Mouse (Mus musculus) olfactory bulb, adult 2 months (tissue): ENCODE measurements around the gene Rnpep. TPM values are rescaled to one million over a fixed set of nuclear protein-coding genes. Genes with fewer than 3 reads are reported as not detected.

ENCODE experiments used
- H3K27ac ChIP-seq: fragments of 200-500 bp; 2 replicates; pipeline ENCODE4 v1.5.1; 2012; ENCODE audit warnings: low read depth, low read length; ENCODE audit not compliant: insufficient read depth
- H3K4me1 ChIP-seq: fragments of 200-500 bp; 2 replicates; pipeline ENCODE4 v1.6.1; 2012; ENCODE audit warnings: low read length; ENCODE audit not compliant: control insufficient read depth, insufficient read depth
- H3K4me3 ChIP-seq: fragments of 200-500 bp; 2 replicates; pipeline ENCODE4 v1.5.1; 2012; ENCODE audit warnings: mild to moderate bottlenecking, low read depth, low read length, moderate library complexity; ENCODE audit not compliant: insufficient read depth
- CTCF ChIP-seq: fragments of 200-500 bp; IDR thresholded peaks from 2 replicates; pipeline ENCODE4 v1.5.1; 2012; ENCODE audit warnings: low read depth, mild to moderate bottlenecking, low read length, moderate library complexity; ENCODE audit not compliant: insufficient read depth
- POLR2A ChIP-seq: fragments of 200-500 bp; IDR thresholded peaks from 2 replicates; pipeline ENCODE4 v1.6.1; 2012; ENCODE audit warnings: mild to moderate bottlenecking, low read depth, low read length, moderate library complexity; ENCODE audit not compliant: insufficient read depth
- WGBS: fragments of 180-500 bp; shearing (Covaris S2); methylation state at CpG from one replicate; pipeline ENCODE4 v1.1.7; 2018; 5-methylcytosine and 5-hydroxymethylcytosine counted together
- polyA plus RNA-seq: library from polyadenylated mRNA; stranded (reverse); fragments of >200 nt; gene quantifications from 2 replicates; pipeline ENCODE4 v1.2.4, GENCODE M21; 2012; ENCODE audit warnings: low replicate concordance; ENCODE audit not compliant: missing spikeins, insufficient read depth, insufficient read length

The Rnpep gene
- polyA plus RNA-seq, 1 experiment, result not detected

GRCm38 (mm10) chr1:135263316-135263715, 20.6 kb downstream of the Rnpep start:
- 76% methylated on average over 9 of the region's 9 CpGs for WGBS
- no peak for TF ChIP-seq POLR2A
- no peak overlapping the region for H3K27ac ChIP-seq
- no peak overlapping the region for H3K4me3 ChIP-seq
- H3K4me1 ChIP-seq, result peaks cover 5% of the 10 kb centered on the region

- Histone ChIP-seq H3K4me1 (peaks cover 5% of the 10 kb centered on the region), H3K27ac (no peak overlapping the region), H3K4me3 (no peak overlapping the region)
- no peak for TF ChIP-seq POLR2A
- TF ChIP-seq CTCF, result no peak
- 73% methylated on average over 3 of the region's 3 CpGs for WGBS
These were observed 21.6 kb downstream of the Rnpep start for GRCm38 (mm10) chr1:135262329-135262728.

- peaks cover 5% of the 10 kb centered on the region for H3K4me1 ChIP-seq
- H3K27ac ChIP-seq, result no peak overlapping the region
- 83% methylated on average over 6 of the region's 6 CpGs for WGBS
- no peak overlapping the region for H3K4me3 ChIP-seq
- TF ChIP-seq CTCF, result no peak
These were observed 23.0 kb downstream of the Rnpep start for GRCm38 (mm10) chr1:135260931-135261330.

- no peak for TF ChIP-seq CTCF
- no peak for TF ChIP-seq POLR2A
- H3K4me3 ChIP-seq, result peak overlapping the region; percentile 34; the same call in 1 of the 2 replicates
- H3K4me1 ChIP-seq, result peaks cover 5% of the 10 kb centered on the region
- H3K27ac ChIP-seq, result no peak overlapping the region
- WGBS, result 1% methylated on average over 10 of the region's 10 CpGs
These were observed 24.8 kb downstream of the Rnpep start for GRCm38 (mm10) chr1:135259128-135259436.

- WGBS, result 48% methylated on average over 19 of the region's 19 CpGs
- TF ChIP-seq POLR2A, result no peak
- peak; percentile 35; the same call in 1 of the 2 replicates for TF ChIP-seq CTCF
- H3K4me1 ChIP-seq, result peaks cover 5% of the 10 kb centered on the region
- H3K4me3 ChIP-seq, result peak within 1 kb of the TSS; percentile 34; the same call in 1 of the 2 replicates
- H3K27ac ChIP-seq, result no peak within 1 kb of the TSS
These were observed 25.3 kb downstream of the Rnpep start, which contains the start of gene Elf3 for GRCm38 (mm10) chr1:135258380-135259127. Elf3 (minus strand) TSS chr1:135258568.

- WGBS, result 87% methylated on average over 6 of the region's 6 CpGs
- H3K27ac ChIP-seq, result no peak overlapping the region
- H3K4me3 ChIP-seq, result no peak overlapping the region
- H3K4me1 ChIP-seq, result peaks cover 5% of the 10 kb centered on the region
- TF ChIP-seq POLR2A (no peak), CTCF (no peak)
These were observed 27.6 kb downstream of the Rnpep start for GRCm38 (mm10) chr1:135256299-135256698.

- no peak overlapping the region for H3K27ac ChIP-seq
- 74% methylated on average over 4 of the region's 4 CpGs for WGBS
- TF ChIP-seq CTCF (no peak), POLR2A (no peak)
- no peak overlapping the region for H3K4me3 ChIP-seq
- H3K4me1 ChIP-seq, result peaks cover 4% of the 10 kb centered on the region; the same call in 1 of the 2 replicates
These were observed 31.0 kb downstream of the Rnpep start for GRCm38 (mm10) chr1:135252854-135253253.

- no peak overlapping the region for H3K4me3 ChIP-seq
- TF ChIP-seq POLR2A, result no peak
- no peak for TF ChIP-seq CTCF
- WGBS, result 97% methylated on average over 8 of the region's 8 CpGs
- no peak overlapping the region for H3K27ac ChIP-seq
- H3K4me1 ChIP-seq, result peaks cover 4% of the 10 kb centered on the region; the same call in 1 of the 2 replicates
These were observed 32.5 kb downstream of the Rnpep start for GRCm38 (mm10) chr1:135251405-135251804.

- 80% methylated on average over 3 of the region's 3 CpGs for WGBS
- Histone ChIP-seq H3K4me3 (no peak overlapping the region), H3K4me1 (peaks cover 4% of the 10 kb centered on the region; the same call in 1 of the 2 replicates), H3K27ac (no peak overlapping the region)
- TF ChIP-seq POLR2A (no peak), CTCF (no peak)
These were observed 33.2 kb downstream of the Rnpep start for GRCm38 (mm10) chr1:135250706-135251105.
